Mouse (Mus musculus): ENCODE results near the gene 1700057G04Rik.

DNA sequence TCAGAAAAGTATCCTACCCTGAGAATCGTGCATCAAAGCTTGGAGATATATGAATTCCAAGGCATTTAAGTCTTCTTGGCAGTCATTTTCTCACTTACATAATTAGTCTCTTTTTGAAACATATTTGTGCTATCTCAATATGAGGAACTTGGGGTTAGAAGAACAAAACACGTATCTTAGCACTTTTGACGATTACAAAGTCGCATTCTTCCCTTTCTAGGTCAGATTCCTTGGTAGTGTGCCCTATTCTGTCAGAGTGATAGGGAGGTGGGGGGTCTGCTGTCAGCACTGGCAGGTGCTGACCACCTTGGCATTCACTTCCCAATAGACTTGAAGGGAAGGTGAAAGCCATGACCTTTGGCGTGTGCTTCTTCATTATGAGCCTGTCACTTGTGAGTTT is 93.5 kb downstream of the 1700057G04Rik start:
- no peak for TF ChIP-seq CTCF (IDR thresholded peaks at IDR 0.05; ENCODE audit: low read depth, low read length)
- TF ChIP-seq GATA1 (IDR thresholded peaks at IDR 0.05; ENCODE audit: borderline replicate concordance, low read length), result no peak
- TF ChIP-seq POLR2AphosphoS5 (IDR thresholded peaks at IDR 0.05; ENCODE audit: insufficient replicate concordance, low read depth, low read length), result no peak
- no peak for TF ChIP-seq TAL1 (conservative IDR thresholded peaks at IDR 0.05; ENCODE audit: low read depth, low read length)
